ENCODE assay signal across 8 mouse cellular contexts in genomic region chr11:76179495-76180145, GRCm38 (mm10). TPM values are rescaled to one million over a fixed set of nuclear protein-coding genes. Genes with fewer than 3 reads are reported as not detected.
A peak's percentile ranks its signal among the peaks of the same experiment; 100 is the strongest.
DNase-seq lines count a peak whose midpoint lies in the region; ATAC-seq lines count a peak whose summit lies in the region.

TSS of gene Vps53 (minus strand) at chr11:76179647.
TSS of gene Fam57a (plus strand) at chr11:76179671.

- no peaks in the 10 kb centered on the region for H3K27me3 ChIP-seq in intestine, embryonic 16.5 days (replicated peaks; ENCODE audit: control insufficient read depth, insufficient read depth, low read length)

- peak within 1 kb of the TSS; percentile 94 for H3K4me3 ChIP-seq in intestine, embryonic 16.5 days (ENCODE audit: low read length)

- DNase-seq in adrenal gland, adult 8-10 months: peak; percentile 81
- peak; percentile 64 for DNase-seq in embryo, embryonic 11.5 days (ENCODE audit: low read depth, low spot score)
- DNase-seq in gastrocnemius, postnatal 4 days (ENCODE audit: low spot score in 2 of 2): peak; percentile 58 to 89
- DNase-seq in left cerebral cortex, postnatal 25 days (ENCODE audit: low spot score in 2 of 2): peak; percentile 90 to 93
- peak; percentile 77 for DNase-seq in mesoderm, embryonic 11.5 days (ENCODE audit: low read depth, low spot score)
- peak; percentile 89 for DNase-seq in right cerebral cortex, postnatal 25 days
- DNase-seq in urinary bladder, postnatal 36 days (ENCODE audit: low spot score in 2 of 2): peak; percentile 86 to 89

- peak within 1 kb of the TSS; percentile 79 for H3K27ac ChIP-seq in intestine, embryonic 16.5 days (ENCODE audit: low read length)

- no peaks in the 10 kb centered on the region; the same call in 1 of the 2 replicates for H3K36me3 ChIP-seq in intestine, embryonic 16.5 days (ENCODE audit: control insufficient read depth, insufficient read depth, low read length)

- no peaks in the 10 kb centered on the region for H3K9me3 ChIP-seq in intestine, embryonic 16.5 days (ENCODE audit: control insufficient read depth, low read length)

- peak within 1 kb of the TSS; percentile 88 for H3K4me2 ChIP-seq in intestine, embryonic 16.5 days (ENCODE audit: low read depth, low read length)

- under 1% methylated on average over 36 of the region's 37 CpGs for WGBS in intestine, embryonic 16.5 days

- intact Hi-C loops in left cerebral cortex, postnatal 25 days (cut with DNase I): loop anchor here (1.0 to 2.0 kb wide), 2 partner anchors 38 to 63 kb away; partner anchors contain the start of genes Dbil5, Gemin4, Glod4 and Mrm3

- peak within 1 kb of the TSS; percentile 89 for H3K9ac ChIP-seq in intestine, embryonic 16.5 days (ENCODE audit: low read depth, low read length)

- ATAC-seq in intestine, embryonic 16.5 days: peak; percentile 93

- peaks cover 6% of the 10 kb centered on the region for H3K4me1 ChIP-seq in intestine, embryonic 16.5 days (ENCODE audit: control insufficient read depth, insufficient read depth, low read length)

RNA-seq across cellular contexts. Expression of gene Vps53, which starts in this region (rescaled TPM):
- 10 to 100 TPM; 53.9 to 64.1 (median 55.8) TPM for total RNA-seq in adrenal gland, adult 8-10 months (2022)
- 10 to 100 TPM; 30.2 to 33.7 TPM for total RNA-seq in gastrocnemius, postnatal 4 days (2021)
- polyA plus RNA-seq in intestine, embryonic 16.5 days (2015; fragmentation: Nextera tagmentation; extraction: Ambion mirVana): 55.9 and 61.9 TPM in 2 replicates
- total RNA-seq in left cerebral cortex, postnatal 25 days (2021): 10 to 100 TPM; 78.3 to 81.6 TPM

RNA-seq across cellular contexts. Expression of gene Fam57a, which starts in this region (rescaled TPM):
- total RNA-seq in adrenal gland, adult 8-10 months (2022): 1 to 10 TPM; 4.4 to 7.7 (median 5.7) TPM
- total RNA-seq in gastrocnemius, postnatal 4 days (2021): 10 to 100 TPM in 1 of 2 experiments, 1 to 10 TPM in 1; 9.8 to 12.1 TPM
- 104 TPM in 2 replicates for polyA plus RNA-seq in intestine, embryonic 16.5 days (2015; fragmentation: Nextera tagmentation; extraction: Ambion mirVana)
- 10 to 100 TPM; 15.1 to 16.6 TPM for total RNA-seq in left cerebral cortex, postnatal 25 days (2021)

Comparison
In these comparisons a context has a peak if more than half of its experiments do, and no peak if none do; other contexts are left out.
1. Peak in every context shown above with its lines: DNase-seq, ATAC-seq, H3K4me3 ChIP-seq and H3K27ac ChIP-seq.